Mouse (Mus musculus): ENCODE data around the gene Gm2916.
"Not testable (repeated sequence)": the region's sequence is repeated elsewhere in the genome, so short reads cannot be mapped to it uniquely, and the experiment has no call there.

The Gm2916 gene

DNA sequence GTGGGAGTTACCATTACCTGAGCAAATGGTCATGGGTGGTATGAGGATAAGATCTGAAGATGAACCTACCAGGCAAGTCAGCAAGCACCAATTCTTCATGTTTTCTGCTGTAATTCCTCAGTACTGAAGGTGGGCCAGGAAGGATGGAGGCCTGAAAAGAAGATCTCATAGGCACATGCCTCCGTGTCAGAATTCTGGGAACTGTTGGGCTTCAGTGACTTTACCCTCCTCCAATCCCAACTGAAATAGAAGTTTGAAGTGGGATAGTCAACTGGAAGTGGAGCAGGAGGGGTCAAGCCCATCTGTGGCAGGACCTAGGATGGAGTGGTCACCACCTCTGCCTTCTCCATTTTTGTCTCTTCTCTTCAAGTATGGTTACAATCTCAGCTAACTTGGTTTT lies at the start of gene Gm2916:
Gm2916 (plus strand) TSS at position 301 of the 400 bp plus-strand sequence.
- DNase-seq (ENCODE audit: extremely low spot score): not testable (repeated sequence)

DNA sequence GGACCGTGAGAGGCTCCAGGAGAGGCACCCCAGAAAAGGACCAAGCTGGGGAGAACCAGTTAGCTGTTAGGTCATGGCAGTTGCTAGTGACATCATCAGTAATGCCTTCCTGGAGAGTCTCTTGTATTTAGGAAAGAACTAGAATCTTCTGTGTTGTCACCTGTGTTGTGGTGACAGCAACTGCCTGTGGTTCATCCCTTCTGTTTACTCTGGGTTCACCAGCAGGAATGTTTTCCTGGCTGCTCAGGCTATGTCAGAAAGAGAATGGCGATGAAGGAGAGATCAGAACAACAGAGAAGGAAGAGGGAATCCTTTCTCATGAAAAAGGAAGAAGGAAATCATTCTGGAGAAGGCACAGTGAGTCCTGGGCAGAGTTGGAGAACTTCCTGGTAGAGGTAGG lies 38.0 kb upstream of the Gm2916 start, which contains the start of gene Gm3033:
Gm3033 (plus strand) TSS at position 301 of the 400 bp plus-strand sequence.
- not testable (repeated sequence) for DNase-seq (ENCODE audit: extremely low spot score)

DNA sequence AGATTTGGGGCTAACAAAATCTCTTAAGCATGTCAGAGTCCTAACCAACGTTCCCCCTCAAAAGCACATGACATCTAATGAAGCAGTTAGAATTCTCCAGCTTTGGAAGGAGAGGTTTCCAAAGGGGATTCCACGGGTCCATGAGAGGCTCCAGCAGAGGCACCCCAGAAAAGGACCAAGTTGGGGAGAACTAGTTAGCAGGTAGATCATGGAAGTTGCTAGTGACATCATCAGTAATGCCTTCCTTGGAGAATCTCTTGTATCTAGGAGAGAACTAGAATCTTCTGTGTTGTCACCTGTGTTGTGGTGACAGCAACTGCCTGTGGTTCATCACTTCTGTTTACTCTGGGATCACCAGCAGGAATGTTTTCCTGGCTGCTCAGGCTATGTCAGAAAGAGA lies 47.5 kb downstream of the Gm2916 start, which contains the start of gene Gm3029:
Gm3029 (plus strand) TSS at position 301 of the 400 bp plus-strand sequence.
- DNase-seq (ENCODE audit: extremely low spot score): not testable (repeated sequence)

DNA sequence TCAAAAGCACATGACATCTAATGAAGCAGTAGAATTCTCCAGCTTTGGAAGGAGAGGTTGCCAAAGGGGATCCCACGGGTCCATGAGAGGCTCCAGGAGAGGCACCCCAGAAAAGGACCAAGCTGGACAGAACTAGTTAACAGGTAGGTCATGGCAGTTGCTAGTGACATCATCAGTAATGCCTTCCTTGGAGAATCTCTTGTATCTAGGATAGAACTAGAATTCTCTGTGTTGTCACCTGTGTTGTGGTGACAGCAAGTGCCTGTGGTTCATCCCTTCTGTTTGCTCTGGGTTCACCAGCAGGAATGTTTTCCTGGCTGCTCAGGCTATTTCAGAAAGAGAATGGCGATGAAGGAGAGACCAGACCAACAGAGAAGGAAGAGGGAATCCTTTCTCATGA lies 79.3 kb downstream of the Gm2916 start, which contains the start of gene Gm3095:
Gm3095 (plus strand) TSS at position 301 of the 400 bp plus-strand sequence.
- DNase-seq (ENCODE audit: extremely low spot score): not testable (repeated sequence)
